Mouse (Mus musculus) layer of hippocampus, postnatal 14 days (tissue): ENCODE results near the gene 2610528J11Rik. TPM values are rescaled to one million over a fixed set of nuclear protein-coding genes. Genes with fewer than 3 reads are reported as not detected.
A peak's percentile ranks its signal among the peaks of the same experiment; 100 is the strongest.
"Not testable (repeated sequence)": the region's sequence is repeated elsewhere in the genome, so short reads cannot be mapped to it uniquely, and the experiment has no call there.

ENCODE experiments used
- DNase-seq, 2 experiments: peaks; one replicate each; pipeline ENCODE4 v3.0.0; 2021 to 2022; ENCODE audit warnings: low spot score in 2 of 2, mixed read lengths in 1 of 2
- long read RNA-seq, 2 experiments: library from polyadenylated mRNA; stranded (forward); transcript quantifications; one replicate each; pipeline ENCODE4 v2.0.0; 2021
- total RNA-seq, 2 experiments: library from RNA; stranded (reverse); gene quantifications; 2 replicates each; pipeline ENCODE4 v1.2.3; 2021

2610528J11Rik gene
- not detected for total RNA-seq
- long read RNA-seq, experiment 1, result 0 reads
- long read RNA-seq, experiment 2, partial matches to known transcripts, result 0 of 1 reads
- long read RNA-seq, experiment 2, other reads (novel, unspliced or antisense), result 0 of 1 reads

DNA sequence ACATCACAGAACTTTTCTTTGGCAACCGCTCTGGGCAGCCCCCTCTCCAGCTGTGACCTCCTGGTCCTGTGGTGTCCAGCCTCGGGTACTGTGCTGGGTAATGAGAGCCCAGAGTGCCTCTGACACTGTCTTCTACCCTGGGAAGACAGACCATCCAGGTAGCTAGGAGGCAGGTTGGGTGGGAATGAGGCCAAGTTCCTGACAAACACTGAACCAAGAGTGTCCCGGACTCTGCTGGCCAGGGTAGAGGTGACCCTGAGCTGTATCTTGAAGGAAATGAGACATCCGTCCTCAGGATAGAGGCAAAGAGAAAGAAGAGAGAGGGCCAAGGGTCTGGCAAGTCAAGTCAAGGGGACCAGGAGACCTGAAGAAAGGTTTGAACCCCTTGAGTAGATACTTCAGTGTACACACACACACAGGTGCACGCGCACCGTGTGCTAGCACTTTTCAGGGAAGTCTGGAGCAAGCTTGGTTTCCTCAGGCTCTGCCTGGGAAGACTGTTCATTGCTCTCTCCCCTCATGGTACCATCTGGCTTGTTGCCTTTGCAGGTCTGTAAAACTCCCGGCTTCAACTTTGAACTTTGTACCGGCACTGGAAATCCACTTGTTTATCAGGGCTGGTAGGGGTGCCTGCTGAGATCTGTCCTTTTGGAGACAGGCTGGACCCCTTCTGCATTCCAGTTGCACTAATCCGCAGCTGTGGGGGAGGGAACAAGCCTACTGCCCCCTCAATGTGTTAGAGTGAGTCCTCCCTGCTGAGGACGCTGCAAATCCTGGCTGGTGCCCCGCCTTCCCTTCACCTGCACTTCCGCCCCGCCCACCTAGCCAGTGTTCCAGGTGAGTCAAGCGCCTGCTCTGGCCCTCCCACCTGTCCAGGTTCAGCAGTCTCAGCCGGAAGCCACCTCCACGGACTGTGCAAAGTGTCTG, at the start of gene 2610528J11Rik:
TSS of gene 2610528J11Rik (plus strand) at position 592 of the 927 bp plus-strand sequence.
- no peak for DNase-seq

DNA sequence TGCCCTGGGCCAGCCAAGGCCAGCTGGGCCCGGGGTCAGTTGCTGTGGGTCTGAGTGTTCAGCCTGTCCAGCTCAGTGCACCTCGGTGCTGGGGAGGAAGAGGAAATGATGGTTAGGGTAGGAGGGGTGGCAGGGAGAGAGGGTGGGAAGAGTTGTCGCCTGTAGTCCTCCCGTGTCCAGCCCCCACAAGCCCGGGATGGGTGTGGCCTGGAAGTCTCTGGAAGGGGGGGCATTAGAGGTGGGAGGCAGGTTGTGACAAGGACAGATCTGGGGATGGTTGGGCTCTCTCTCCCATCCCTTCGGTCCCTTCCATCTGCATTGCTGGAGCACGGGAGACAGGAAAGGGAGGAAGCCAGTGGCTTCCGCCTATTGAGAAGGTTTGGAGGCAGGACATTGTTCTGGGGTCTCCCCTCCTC, 37.1 kb upstream of the 2610528J11Rik start, which contains the start of gene Tie1:
TSS of gene Tie1 (minus strand) at position 345 of the 416 bp plus-strand sequence.
- DNase-seq, result no peak

DNA sequence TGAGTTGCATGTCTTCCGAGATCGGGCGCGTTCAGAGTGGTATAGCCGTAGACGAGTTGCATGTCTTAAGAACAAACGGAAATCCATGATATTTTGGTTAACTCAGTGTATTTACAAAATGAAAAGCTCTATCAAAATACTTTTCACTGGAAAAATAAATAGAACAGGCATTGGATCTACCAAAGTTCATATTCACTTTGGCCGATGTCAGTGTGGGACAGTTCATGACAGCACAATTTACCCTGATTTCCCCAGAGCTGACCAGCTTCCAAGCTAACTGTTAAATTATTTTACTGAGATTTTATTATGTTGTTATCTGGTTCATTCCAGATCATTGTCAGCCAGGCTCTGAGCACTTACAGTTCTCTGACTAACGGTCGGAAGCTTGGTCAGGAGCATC, 36.3 kb upstream of the 2610528J11Rik start:
- DNase-seq, result no peak

DNA sequence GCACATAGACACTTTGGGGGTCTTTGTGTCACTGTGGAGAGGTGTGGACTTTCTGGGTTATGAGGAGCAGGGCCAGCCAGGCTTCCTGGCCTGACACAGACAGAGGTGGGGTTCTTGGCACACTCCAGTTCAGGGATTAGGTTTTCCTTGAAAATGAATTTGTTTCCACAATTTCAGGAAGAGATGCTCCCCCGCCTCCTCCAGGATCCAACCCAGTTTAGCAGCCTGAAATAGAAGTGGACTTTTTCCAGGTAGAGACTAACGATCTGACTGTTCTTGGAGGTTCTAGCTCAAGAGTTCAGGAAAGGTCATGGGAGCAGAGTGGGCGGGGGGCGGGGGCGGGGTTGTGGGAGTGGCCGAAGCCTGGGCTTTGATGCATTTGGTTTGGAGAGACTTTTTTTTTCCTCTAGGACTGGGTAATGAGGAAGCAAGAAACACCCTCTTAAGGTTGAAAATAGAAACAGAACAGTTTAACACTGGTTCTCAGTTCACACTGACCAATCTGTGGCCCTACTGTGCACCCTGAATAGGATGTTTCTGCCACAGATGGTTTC, 26.6 kb upstream of the 2610528J11Rik start:
- no peak for DNase-seq

DNA sequence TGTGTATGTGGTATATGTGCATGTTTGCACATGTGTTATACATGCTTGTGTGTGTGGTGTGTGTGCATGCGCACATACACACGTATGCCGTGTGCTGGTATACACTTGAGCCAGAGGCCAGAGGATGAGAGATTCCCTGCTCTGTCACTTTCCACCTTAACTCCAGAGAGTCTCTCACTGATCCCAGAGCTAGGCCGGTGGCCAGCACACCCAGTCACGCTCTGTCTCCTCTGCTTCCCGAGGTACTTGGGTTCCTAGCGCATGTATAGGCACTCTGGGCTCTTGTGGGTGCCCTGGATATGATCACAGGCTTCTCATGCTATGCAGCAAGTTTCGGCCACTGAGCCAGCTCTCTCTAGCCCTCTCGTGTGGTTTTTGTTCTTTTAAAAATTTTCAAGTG, 26.0 kb upstream of the 2610528J11Rik start:
- DNase-seq, result no peak

DNA sequence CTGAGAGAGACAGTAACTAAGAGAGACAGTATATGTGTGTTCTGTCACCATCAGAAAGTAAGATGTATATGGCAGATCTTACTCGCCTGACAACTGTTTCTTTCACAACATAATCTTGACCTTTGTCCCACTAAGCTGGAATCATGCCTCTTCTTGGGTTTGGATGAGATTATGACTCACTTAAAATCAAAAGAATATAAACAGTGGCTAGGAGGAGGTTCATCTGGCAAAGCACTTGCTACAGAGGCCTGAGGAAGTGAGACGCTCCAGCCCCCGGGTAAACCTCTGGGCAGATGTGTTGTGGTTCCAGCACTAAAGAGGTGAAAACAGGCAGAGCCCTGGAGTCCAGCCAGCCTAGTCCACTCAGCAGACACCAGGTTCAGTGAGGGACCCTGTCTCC, 21.2 kb upstream of the 2610528J11Rik start:
- no peak for DNase-seq

DNA sequence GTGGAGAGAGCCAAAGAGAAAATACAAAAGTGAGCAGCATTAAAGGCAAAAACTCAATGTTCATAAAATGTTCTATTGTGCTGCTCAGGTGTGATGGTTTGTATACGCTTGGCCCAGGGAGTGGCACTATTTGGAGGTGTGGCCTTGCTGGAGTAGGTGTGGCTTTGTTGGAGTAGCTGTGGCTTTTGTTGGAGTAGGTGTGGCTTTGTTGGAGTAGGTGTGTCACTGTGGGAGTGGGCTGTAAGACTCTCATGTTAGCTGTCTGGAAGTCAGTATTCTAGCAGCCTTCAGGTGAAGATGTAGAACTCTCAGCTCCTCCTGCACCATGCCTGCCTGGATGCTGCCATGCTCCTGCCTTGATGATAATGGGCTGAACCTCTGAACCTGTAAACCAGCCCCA, 19.6 kb upstream of the 2610528J11Rik start:
- not testable (repeated sequence) for DNase-seq

DNA sequence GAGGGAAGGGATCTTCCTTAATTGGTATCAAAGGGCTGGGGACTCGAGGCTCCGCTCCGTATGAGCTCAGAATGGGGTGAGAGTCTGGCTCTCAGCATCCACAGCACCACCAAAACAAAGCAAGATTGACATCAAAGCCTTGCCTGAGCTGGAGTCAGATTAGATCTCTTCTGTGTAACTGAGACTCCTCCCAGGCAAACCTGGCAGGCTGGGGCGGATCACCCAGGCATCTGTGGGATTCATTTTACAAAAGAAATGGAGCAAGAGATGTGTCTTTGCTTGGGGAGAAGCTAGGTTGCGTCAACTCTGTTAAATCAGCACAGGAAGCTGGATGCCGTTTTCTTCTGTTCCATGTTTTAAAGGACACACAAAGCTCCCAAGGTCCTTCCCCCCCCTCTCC, 17.7 kb upstream of the 2610528J11Rik start:
- DNase-seq, result no peak

DNA sequence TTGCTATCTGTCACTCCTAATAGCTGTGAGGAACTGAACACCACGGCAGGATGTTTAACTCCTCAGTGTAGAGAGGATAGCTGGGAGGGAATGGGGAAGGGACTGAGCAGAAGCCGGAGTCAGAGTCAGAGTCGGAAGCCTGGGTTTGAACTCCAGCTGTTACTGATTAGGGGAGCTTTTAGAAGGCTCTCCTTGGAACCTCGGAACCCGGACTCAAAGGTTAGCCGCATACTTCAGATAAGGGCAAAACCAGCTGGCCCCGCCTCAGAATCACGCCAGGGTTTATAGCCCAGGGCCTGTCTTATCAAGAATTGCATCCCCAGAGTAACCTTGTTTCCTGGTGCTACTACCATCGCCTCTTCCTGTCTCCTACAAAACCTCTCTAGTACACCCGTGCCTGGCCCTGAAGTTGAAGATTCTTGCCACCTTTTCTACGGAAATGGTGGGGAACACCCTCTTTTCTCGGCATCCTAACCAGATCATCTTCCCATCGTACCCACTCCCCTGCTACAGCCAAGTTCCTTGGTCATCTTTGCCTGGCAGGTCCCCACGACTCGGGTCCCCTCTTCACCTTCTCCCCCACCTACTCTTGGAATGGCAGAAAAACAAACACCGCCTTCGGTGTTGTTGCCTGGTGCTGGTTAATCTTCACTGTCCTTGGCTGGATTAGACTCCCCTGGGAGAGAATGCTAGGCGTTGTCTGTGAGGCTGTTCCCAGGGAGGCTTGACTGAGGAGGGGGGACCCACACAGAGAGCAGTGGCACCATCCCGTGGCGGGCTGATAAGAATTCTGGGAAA, 9.9 kb upstream of the 2610528J11Rik start:
- no peak for DNase-seq

DNA sequence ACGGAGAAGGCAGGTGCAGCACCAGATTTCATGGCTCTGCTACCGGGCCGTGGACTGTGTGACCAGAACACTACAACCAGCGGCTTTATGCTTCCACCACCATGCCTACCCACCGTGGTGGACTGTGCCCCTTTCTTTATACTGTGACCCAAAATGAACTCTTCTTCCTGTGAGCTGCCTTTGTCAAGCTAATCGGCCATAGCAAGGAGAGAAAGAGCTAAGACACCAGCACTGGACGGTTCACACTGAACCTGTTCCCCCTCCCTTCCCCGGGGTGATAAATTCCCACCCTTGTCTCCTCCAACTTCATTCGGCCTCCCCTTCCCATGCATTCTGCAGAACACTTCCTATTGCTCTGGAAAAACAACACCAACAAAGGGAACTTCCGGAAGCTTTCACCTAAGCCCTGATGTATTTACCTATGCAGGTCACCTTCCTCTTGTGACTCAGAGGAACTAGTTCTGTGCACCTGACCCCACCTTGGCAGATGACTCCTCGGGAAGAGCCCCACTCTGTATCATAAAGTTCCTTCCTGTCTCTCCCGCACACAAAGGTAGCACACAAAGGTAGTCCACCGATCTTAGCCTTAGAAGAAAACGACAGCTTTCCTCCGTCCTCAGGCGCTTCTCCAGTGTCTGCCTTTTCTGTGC, 9.2 kb upstream of the 2610528J11Rik start:
- no peak for DNase-seq

DNA sequence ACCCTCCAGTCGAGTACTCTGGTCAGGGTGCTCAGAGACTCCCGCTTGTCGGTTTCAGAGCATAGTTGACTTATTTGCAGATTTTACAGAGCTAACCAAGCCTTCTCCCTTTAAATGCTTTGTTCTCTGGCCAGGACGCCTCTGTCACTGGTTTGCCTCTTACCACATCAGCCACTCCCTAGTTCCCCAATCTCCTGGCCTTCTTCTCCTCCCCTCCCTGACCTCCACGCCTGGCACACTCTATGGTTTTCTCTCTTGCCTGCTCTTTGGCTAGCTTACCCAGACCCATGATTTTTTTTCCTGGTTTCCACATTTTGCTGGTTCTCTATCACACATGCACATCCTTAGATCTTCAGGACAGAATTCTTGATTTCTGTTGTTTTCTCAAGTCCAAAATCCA, 8.6 kb upstream of the 2610528J11Rik start:
- no peak for DNase-seq

DNA sequence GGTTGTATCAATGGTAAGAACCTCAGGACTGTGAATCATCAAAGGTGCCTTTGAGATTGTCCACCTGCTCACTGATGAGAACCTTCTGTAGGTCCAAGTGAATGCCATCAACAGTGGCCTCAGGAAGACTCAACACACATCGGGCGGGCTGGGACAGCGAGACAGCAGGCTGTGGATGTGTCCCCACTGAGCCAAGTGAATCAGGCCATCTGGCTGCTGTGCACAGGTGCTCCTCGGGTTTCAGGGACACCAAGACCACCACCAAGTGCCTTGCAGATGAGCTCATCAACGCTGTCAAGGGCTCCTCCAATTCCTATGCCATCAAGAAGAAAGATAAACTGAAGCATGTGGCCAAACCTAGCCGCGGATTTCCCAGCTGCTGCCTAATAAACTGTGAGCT, 4.6 kb upstream of the 2610528J11Rik start:
- no peak for DNase-seq

DNA sequence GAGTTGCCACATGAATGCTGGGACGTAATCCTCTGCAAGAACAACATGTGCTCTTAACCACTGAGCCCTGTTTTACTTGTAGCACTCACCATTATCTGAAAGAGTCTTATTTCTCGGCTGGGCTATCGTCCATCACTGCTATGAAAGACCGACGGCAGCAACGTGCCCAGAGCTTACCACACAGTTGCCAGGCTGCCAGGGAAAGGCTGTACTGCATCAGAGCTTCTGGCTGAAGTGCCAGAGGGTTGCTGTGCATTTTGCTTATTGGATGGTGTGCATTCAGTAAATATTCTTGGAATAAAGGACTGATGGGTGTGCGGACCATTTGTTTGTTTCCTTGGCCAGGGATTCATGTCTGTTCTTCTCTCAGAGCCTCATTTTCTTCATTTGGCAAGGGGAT, 2.8 kb upstream of the 2610528J11Rik start:
- DNase-seq, result peak in 1 of 2 experiments; percentile 39

DNA sequence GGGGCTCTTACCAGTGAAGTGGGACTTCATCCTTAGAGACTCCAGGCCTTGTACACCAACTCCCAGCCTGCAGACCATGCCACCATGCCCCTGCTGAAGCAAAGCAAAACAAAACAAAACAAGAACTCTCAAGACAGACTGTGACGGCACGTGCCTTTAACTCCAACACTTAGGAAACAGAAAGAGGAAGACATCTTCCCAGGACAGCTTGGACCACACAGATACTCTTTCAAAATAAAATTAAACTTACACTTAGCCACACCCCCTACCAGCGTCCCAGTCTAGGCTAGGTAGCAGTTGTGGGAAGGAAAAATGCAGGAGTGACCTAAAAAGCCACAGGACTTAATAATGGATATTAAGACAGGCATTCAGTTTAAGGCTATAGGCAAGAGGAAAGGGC, 1.0 kb upstream of the 2610528J11Rik start:
- DNase-seq, result no peak

DNA sequence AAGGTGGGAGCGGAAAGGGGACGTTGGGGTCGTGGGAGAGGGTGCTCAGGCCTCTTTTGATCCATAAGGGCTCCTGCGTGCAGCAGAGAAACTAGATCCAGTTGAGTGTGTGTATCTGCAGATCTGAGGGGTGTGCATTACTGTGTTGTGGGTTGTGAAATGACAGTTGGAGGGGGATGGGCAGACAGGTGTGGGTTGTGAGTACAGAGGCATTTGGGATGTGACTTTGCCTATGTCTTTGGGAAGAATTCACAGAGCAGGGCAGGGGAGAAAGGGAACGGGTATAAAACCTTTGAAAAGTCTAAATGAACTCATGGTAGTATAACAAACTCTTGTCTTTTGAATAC, 509 bp downstream of the 2610528J11Rik start:
- no peak for DNase-seq

DNA sequence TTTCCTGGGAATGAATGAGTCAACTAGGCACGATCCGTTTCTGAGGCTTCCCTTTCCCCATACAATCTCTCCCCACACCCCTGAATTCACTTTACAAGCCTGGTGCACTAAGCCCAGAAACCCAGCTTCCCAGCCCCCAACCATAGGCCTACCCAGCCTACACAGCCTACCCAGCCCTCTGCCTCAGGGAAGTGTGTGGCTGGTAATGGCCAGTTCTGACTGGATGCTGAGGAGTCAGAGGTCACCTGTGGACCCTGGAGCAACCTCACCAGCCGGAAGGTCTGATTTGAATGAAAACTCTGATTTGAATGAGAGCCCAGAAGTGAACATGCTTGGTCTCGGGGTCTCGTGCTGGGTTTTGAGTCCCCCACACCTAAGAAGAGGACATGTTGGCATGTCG, 921 bp downstream of the 2610528J11Rik start:
- no peak for DNase-seq

DNA sequence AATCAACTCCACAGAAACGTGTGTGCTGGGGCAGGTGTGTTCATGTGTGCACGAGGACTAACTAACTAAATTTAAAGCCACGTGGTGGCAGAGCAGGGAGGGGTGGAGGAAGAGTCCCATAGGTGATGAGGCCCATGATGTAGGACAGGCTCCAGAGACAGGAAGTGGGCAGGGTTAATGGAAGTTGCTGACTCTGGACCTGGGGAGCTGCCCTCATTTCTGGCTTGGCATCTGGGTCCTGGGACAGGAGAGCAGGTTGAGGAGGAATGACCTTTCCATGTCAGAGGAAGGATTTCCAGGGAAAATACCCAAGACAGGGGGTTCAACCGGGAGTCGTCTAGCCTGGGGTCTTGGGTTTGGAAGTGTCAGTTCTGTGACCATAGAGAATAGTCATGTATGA, 5.9 kb downstream of the 2610528J11Rik start:
- no peak for DNase-seq

DNA sequence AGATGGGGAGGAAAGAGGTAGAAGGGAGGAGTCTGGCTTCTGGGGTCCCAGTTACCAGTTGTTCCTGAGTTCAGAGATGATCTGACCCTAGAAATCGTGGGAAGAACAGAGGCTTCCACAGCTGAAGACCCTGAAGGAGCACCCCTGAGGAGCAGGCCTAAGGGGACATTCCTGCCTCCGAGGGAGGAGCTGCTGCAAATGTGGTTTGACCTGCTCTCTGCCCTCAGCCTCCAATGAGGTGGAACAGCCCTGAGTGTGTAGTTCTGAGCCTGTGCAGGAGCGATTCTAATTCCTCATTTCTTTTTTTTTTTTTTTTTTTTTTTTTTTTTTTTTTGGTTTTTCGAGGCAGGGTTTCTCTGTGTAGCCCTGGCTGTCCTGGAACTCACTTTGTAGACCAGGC, 6.4 kb downstream of the 2610528J11Rik start:
- no peak for DNase-seq

DNA sequence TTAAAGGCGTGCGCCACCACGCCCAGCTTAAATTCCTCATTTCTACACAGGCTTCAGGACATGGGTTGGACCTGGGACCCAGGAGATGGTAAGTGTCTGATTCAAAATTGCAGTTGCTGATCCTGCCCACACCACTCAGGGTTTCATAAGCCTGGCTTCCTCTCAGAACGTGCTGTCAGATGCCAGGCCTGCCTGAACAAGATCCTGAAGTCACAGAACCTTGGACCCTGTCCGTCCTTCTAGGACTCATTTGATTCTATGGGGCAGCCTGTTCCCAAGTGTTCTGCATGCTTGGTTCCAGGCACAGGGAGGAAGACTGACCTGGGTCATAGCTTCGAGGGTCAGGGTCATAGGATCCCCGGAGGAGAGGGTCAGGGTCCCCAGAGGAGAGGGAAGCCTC, 6.8 kb downstream of the 2610528J11Rik start:
- no peak for DNase-seq

DNA sequence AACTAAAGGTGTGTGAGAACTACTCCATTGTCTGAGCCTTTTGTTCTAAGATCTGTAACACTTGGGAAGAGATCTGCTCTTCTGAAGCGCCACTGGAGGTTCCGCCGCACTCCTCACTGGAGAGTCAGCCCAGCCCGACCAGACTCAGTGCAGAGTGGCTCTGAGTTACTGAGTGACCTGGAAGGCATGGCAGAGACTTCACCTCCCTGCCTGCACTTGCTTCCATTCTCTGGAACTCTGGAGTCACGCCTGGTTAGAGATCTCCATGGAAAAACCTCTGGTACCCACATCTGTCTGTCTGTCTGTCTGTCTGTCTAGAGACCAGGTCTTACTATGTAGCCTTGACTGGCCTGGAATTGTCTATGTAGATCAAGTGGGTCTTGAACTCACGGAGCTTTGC, 8.8 kb downstream of the 2610528J11Rik start:
- DNase-seq, result no peak

DNA sequence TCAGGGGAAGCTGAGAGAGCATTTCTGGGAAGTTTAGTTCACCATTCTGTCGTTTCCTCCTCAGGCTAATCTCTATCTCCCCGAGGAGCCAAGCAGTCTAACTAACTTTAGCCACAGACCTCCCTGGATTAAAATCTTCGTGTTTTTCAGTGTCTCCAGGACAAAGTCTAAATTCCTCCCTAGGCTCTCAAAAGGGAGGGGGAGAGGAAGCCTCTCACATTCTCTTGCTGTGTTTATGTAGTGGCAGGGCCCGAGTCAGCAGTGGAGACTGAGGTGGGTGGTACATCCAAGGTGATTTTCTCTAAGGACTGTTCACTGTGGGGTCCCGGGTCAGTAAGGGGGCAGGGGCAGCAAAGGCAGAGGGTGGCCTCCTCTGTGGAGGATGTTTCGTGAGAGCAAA, 11.0 kb downstream of the 2610528J11Rik start:
- no peak for DNase-seq
